Mouse (Mus musculus) cortical plate, adult 2 months (tissue): ENCODE results near the gene Srgap1.

ENCODE experiments used
- CTCF ChIP-seq: fragments of 200-500 bp; IDR thresholded peaks from 2 replicates; pipeline ENCODE4 v1.5.1; 2011; ENCODE audit warnings: mild to moderate bottlenecking, control low read depth, low read length; ENCODE audit not compliant: insufficient read depth; ENCODE audit errors: extremely low read depth
- POLR2A ChIP-seq: fragments of 200-500 bp; IDR thresholded peaks from 2 replicates; pipeline ENCODE4 v1.6.1; 2011; ENCODE audit warnings: mild to moderate bottlenecking, low read length, control low read depth; ENCODE audit not compliant: insufficient read depth; ENCODE audit errors: extremely low read depth

DNA sequence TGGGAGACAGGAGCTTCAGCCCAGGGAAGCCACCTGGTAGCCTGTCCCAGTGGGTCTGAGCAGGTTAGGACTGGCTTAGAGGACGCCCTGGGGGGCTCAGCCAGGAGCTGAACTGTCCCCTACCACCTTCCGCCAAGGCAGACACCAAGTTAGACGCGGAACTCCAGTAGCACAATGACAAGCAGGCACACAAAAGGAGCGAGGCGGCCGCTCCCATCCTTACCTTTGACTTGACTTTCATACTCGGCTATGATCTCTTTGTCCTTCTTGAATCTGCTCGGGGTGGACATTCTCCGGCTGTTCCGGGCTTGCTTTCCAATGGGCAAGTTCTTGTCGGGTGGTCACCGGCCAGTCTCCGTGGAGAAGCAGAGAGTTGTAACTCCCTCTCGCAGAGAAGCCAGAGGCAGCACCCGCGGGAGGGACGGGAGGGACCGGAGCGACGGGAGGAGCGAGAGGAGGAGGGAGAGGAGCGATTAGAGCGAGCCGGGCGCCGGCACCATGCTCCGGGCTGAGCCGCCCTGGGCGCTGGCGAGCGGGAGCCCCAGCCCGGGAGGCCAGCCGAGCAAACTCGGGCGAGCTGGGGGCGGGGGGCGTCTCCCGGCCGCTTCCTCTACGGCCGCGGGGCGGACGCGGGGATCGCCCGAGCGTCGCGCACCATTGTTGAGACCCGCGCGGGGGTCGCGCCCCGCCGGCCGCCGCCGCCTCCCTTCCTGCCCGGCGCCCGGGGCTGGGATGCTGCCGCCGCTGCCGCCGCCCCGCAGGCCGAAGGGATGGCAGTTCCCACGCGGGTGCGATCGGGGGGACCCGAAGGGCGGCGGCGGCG is at the start of gene Srgap1:
- TF ChIP-seq POLR2A (no peak), CTCF (no peak)
